Mouse (Mus musculus): ENCODE results near the gene Pdk2.

The Pdk2 gene

DNA sequence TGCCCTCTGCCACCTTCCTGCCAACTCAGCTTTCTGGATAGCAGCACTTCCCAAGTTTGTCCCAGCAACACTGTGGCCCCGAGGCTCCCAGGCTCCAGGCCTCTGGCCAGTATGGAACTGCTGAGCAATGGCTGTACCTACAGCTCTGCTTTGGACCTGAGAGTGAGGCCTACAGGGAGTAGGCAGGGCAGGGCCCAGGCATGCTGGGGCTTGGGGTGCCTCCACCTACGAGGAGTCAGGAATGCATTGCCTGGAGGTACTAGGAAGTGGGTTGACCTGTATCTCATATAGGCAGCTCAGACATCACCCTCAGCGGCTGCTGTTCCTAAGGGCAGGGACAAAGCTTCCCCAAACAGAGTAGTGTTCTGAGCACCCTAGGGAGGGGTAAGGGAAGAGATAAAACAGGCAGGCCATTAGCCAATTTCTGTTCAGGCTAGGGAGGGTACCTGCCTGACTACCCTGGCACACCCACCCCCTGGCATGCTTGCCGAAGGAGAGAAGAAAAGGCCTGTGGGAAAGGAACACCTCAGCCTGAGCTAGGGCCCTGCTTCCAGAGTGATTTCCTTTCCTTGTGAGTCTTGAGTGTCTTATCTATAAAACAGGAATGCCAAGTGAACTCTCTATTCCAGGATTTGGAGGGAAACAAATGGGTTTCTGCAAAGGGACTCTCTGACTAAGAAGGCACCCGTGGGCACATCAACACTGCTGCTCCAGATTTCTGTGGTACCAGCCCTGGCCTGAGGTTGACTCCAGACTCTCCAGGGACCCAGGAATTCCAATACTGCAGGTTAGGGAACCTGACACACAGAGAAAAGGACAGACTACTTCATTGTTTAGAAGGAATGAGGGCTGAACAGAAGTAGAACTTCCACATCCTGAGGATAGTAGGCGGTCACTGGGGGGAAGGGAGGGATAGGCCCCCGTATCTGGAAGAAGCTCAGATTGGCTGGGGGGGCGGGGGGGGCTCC lies 29.3 kb upstream of the Pdk2 start:
- peak in 1 of 2 experiments; percentile 63 for DNase-seq (ENCODE audit: low spot score in 2 of 2)

DNA sequence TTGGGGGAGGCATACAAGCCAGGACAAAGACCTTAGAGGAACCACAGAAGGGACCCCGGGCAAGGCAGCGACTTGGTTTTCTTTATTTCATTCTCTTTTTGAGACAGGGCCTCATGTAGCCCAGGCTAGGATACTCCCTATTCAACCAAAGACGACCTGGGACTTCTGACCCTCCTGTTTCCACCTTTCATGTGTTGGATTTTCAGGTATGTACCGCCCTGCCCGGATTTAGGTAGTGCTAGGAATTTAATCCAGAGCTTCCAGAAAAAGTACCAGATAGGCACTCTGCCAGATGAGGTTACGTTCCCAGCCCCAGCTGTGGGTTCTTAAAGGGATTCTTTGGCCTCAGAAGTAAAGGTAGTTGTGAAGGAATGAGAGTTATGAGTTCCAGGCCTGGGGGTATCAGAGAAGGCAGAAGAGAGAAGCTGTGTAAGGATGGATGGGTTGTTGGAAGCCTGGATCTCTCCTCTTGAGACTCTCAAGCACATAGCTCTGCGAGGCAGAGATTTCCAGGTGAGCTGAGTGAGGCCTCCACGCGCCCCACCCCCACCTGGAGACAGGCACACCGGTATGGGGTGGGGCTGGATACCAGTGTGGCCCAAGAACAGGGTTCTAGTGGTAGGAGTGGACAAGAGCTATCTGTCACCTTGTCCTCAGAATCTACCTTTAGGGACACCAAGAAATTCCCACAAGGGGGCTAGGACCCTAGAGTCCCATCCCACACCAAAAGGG lies 28.2 kb upstream of the Pdk2 start:
- no peak for DNase-seq (ENCODE audit: low spot score in 2 of 2)

DNA sequence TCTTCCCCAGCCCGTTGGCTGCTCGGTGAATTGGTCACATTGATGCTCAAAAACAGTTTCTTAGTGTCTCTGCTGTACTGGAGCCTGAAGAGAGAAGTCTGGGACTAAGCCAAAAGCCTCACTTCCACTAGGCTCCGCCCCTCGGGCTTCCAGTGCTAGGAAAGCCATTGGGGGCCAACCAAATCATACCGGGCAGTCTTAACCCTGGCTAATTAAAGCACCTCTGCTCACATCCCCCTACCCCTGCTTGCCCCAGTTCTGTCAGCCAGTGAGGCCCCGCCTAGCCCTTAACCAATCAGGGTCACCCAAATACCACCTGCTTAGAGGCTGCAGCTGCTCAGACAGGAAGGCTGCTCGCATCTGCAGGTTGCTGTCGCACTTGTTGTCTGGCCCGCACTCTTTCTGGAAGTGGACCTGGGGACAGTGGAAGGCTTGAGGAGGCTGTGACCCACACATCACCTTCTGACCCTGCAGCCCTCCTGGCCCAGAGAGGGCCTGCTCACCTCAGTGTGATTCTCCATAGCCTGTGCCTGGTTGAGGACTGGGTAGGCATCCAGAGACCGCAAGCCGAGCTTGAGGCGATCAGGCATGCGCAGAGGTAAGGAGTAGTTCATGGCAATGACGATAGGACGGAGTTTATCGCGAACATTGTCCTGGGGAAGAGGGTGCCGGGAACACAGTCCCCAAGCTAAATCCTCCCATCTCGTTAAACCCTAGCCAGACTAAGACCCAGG lies 15.8 kb upstream of the Pdk2 start:
- no peak for DNase-seq (ENCODE audit: low spot score in 2 of 2)

DNA sequence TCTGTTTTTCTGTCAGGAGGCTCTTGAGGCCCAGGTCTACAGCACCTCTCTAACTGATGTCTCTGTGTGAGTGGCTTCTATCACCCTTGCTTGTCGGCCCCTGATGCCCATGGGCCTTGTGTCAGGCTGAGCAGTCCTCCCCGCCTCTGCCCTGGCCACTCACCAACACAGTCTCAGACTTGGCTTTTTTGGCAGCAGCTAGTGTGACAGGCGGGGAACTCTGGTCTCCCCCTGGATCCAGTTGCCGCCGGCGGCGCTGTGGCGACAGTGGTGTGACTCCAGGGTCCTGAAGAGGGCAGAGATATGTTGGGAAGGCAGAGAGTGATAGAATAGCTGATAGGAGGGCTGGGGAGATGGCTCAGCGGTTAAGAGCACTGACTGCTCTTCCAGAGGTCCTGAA lies 11.9 kb upstream of the Pdk2 start:
- no peak for DNase-seq (ENCODE audit: low spot score in 2 of 2)

DNA sequence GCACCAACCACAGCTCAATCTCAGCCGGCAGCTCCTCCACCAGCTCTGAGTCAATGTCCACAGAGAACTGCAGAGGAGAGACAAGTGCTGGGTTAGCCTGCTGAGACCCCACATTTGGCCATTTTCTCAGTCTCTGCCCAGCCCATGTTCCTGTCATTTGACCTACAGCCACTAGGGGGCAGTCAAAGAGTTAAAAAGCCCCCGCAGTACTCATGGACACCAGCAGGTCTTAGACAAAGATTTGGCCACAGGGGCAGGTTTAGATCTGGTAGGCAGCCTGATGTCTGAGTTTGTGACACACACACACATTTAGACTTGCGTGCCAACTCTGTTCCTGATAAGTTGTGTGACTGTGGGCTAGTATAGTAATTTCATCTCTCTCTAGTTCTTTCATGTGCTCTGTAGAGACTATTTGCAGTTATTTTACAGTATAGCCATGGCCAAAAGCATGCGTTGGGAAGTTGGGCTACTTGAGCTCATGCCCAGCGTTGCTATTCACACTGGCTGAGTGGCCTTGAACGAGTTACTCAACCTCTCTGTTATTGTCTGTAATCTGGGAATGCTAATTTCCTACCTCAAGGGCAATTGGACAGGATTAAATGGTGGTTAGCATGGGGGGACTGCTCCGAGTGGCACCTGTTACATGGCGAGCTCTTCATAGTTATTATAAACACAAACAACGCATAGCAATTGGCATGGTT lies 6.0 kb upstream of the Pdk2 start:
- DNase-seq (ENCODE audit: low spot score in 2 of 2) = no peak

DNA sequence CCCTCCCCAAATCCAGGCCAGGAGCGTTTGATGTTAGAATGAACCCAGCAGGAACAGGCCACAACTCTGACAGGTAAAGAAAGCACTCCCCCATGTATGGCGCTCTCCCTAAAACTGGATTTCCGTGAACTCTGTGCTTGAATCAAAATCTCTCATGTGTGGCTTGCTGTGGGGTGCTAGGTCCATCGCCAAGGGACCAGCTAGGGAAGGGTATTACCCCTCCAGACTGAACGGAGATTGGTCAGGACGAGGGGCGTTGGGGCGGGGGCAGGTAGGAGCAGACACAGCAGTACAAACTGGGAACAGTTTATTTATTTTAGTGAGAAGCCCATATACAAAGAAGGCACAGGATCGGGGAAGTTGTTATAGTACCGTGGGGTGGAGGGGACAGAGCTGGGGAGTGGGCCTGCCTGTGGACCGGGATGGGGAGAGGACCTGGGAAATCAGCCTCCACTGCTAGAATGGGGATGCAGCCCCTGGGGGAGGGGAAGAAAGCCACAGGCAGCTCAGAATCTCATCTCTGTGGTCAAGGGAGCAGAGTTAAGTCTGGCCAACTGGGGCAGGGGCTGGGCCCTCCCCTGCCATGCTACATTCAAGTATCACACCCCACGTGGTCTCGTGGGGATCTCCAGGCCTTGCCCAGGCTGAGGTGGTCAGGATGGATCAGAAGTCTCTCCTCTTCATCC lies 3.2 kb upstream of the Pdk2 start:
- DNase-seq (ENCODE audit: low spot score in 2 of 2) = no peak

DNA sequence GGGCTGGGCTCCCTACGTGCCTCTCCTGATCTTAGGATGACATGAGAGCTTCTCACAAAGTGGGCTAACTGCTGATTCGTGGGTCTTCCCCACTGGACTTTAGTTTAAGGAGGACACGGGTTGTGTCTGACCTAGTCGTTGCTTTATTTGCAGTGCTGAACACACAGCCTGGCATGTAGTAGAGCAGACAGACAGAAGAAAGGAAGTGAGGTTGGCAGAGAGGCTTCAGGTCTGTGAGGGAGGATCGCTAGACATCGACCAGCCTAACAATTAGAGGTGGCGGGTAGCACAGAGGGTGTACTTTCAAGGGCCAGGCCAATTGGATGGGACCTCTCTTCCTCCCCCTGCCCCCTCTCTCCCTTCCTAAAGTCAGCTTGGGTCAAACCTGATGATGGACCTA lies 2.5 kb upstream of the Pdk2 start:
- no peak for DNase-seq (ENCODE audit: low spot score in 2 of 2)

DNA sequence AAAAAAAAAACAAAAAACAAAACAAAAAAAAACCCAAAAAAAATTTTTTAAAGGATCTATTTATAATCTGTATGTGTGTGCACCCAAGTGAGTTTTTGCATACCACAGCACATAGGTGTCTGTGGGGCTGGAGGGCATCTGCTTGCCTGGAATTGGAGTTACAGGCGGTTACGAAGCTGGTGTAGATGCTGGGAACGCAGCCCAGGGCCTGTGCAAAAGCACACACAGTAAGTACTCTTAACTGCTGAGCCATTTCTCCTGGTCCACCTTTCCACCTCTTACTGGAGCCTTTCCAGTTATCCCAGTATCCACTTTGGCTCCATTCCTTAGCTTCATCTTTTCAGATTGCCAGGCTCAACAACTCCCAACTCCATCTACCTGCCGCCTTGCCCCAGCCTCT lies 1.9 kb upstream of the Pdk2 start:
- no peak for DNase-seq (ENCODE audit: low spot score in 2 of 2)

DNA sequence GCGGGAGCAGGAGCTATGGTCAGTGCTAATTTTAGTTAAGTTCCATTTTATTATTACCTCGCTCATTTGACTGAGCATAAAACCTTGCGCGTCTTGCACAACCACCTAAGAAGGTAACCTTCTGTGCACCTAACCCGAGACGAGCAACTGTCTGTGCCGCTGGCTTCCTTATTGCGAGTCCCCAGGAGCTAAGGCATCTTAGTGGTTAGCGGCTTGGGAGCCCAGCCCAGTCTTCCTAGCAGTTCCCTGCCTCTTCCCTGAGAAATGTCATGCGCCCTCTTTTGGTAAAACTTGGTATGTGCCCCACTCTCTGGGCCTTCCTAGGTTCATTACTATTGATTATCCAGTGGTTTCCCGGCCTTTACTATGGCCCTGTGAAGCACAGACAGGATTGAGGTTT lies 942 bp upstream of the Pdk2 start:
- DNase-seq (ENCODE audit: low spot score in 2 of 2) = peak; percentile 63 to 70

DNA sequence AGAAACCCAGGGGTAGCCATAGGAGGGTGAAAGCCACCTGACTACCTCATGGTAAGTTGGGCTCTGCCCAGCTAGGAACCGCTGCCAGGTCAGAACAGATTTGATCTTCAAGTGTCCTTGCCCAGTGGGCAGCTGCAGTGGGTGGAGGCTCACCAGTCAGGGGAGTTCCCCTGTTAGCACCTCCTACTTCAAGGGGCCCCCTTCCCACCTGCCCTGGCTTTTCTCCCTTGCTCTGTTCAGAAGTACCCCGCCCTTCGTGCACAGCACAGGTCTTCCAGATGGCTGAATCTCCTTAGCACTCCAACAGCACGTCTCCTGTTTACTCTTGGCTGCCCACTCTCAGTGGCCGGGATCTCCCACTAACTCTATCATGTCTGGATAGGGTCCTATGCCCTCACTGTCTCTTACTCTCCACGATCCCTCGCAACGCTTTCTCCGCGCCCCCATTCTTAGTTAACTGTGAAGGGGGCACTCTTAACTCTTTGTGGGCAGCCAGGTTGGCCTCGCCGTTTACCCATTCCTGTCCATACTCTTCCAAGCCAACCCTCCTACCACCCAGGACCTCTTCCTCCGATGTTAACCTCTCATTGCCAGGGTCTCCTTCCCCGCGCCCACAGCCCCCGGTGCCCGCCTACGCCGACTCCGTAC lies 539 bp downstream of the Pdk2 start:
- peak; percentile 37 to 42 for DNase-seq (ENCODE audit: low spot score in 2 of 2)

DNA sequence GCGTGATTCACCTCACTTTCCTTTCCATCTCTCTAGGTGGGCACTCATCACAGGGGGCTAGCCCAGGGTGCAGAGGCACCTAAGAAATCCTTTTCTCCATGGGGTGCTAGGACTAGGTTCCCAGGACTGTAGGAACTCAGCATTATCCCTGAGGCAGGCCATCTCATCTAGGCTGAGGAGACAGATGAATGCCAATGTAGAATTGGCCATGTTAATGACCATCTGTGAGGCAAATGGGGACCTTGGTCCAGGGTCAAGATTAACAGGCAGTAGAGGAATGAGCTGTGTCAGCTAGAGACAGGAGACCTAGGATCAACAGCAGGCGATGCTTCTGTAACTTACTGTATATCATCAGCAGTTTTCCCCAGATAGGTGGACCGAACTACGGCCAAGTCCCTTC lies 1.4 kb downstream of the Pdk2 start:
- no peak for DNase-seq (ENCODE audit: low spot score in 2 of 2)

DNA sequence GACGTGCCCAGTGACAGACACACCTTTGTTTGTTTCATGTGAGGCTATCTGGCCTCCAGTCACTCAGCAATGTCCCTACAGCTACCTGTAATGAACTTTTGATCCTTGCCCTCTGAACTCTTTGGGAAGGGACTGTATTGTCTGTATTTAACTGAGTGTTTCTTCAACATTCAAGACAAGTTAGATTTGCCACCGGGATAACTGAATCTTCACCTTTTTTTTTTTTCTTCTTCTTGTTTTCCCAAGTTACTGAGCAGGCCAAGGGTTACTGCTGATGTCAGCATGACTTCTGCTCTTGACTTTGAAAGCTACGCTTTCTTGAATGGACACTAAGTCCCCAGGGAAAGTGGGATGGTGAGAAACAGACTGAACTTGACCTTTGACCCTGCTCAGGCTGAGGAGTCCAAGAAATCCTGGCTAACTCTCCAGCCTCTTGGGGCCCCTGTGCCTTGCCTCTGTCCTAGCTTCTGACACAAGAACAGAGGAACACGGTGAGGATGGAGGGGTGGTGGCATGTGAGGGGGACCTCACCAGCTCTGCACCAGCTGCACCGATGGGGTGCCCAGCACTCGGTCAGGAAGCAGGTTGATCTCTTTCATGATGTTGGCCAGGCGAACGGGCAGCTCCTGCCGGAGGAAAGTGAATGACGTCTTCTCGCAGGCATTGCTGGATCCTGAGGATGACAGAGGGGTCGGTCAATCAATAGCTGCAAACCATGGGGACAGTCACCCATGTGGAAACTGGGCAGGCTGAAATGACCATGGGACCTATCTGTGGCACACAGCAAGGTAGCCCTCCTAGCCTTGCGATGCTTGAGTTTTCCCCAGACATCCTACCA lies 2.1 kb downstream of the Pdk2 start:
- no peak for DNase-seq (ENCODE audit: low spot score in 2 of 2)

DNA sequence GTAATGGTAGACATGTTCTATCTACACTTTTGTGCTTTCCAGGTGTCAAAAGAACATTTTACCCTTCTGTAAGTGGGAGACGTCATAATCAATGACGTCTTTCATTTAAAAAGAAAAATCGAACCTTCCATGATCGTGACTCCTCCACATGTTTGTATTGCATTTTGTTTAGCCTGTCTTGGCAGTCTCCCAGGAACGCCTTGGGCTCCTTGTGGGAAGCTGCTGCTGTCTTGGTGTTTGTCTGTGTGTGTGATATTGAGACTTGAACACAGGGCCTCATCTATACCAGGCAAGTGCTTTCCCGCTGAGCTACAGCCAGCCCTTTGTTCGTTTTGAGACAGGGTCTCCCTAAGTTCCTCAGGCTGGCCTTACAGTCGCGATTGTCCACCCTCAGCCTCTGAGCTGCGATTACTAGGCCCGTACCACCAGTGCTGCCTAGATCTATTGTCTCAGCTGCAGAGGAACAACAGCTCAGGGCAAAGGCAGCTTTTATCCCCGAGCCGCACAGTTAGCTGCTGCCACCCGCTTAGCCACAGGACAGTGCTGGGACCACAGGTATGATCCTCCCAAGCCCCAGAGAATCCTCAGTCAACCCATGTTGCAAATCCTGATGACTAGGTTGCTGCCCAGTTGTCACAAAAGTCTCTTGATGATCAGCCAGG lies 2.9 kb downstream of the Pdk2 start:
- no peak for DNase-seq (ENCODE audit: low spot score in 2 of 2)

DNA sequence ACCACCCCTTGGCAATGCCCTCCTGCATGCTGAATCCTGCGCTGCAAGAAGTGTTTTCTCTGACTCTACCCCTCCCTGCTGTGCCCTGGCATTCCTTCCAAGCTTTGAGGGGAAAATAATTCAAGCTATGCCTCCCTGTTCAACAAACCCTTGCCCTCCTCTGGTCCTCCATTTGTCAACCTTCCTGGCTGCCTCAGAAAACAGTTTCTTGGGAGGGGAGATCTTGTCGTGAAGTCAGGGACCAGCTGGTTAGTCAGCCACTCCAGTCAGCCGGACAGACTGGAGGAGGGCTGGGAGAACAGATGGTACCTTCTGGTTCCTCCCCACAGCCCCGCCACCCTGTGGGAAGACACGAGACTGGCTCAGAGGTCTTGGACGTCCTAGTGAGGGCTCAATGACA lies 3.8 kb downstream of the Pdk2 start:
- no peak for DNase-seq (ENCODE audit: low spot score in 2 of 2)

DNA sequence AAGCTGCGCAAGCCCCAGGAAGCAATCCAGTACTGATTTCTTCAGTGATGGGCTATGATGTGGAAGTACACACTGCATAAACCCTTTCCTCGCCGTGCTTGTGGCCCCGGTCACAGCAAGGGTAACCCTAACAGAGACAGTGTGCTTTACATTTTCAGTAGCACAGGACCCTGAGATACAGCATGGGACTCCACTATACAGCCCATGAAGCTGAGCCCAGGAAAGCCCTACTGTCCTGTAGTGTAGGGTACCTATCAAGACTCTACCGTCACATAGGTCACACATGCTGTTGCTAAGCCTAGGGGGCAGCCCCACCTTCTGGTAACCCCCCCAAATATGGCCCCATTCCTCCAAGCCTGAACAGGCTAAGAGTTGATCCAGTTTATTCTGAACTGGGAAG lies 4.6 kb downstream of the Pdk2 start:
- DNase-seq (ENCODE audit: low spot score in 2 of 2) = no peak

DNA sequence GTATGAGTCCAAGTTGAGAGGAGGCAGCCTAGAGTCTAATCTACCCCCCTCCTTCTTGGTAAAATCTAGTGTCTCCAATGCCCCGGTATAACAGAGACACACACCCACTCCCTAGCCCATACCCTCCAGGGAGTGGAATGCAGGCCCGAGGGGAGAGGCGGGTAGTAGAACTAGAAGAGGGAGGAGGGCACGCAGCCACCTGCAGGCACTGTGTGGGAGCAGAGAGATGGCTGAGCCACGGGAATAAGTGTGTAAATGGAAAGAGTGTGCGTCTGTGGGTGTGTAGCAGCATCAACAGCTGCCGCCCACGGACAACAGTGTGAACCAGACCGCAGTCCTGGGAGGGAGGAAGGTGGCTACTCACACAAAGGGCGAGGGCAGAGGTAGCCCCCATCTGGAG lies 6.3 kb downstream of the Pdk2 start:
- no peak for DNase-seq (ENCODE audit: low spot score in 2 of 2)

DNA sequence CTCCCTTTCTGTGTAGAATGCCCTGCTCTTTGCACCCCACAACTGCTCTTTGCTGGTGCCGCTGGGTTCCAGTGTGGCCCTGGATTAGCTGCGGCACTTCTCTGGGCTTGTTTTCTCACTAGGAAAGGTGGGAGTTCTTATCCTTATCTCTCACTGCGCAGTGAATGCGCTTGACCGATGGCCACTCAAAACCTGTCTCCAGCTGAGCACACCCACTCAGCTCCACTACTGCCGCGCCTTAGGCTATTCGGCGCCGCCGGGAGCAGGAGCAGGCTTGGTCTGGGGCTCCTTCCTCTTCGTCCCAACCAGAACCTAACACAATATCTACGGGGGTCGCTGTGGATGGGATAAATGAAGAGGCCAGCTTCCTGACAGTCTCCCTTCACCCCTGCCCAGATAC lies 7.5 kb downstream of the Pdk2 start:
- DNase-seq (ENCODE audit: low spot score in 2 of 2) = no peak

DNA sequence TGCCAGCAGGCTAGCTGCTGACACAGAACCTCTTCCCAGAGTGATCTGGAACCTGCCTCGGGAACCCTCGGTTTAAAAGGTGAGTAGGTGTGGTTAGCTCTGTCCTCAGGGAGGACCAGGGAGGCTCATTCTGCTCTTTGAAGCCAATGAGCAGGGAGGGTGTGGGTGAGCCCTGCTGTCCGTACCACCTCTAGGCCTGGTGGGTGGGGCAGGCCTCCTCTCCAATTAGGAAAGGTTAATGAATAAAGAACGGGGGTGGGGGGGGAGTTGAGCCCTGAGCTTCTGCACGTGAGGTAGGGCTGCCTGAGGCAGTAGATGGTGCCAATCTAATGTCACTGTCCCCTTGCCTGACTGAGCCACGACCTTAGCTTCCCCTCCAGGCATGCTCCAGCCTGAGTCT lies 8.2 kb downstream of the Pdk2 start:
- no peak for DNase-seq (ENCODE audit: low spot score in 2 of 2)

DNA sequence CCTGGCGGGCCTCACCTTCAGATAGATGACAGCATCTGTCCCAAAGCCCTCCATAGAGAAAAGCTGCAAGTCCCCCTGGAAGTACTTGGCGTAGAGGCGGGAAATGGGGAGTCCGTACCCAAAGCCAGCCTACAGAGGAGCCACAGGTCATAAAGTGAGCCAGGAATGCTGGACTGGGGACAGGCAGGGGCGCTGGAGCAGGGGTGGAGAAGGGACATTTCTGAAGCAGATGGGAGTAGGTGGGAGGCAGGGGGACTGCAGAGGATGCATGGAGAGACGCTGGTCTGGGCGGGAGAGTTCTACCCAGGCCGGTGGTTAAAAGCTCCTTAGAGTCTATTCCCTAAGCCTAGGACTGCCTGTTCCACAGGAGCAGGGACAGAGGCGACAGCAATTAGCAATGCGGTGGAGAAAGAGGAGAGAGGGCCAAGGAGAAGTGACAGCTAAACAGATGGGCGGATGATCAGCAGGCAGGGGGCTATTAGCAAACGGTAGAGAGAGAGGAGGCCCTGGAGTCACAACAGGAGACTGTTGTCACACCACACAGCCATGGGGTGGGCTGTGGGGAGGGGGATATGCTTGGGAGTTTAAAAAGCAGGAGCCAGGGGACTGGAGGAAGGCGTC lies 13.2 kb downstream of the Pdk2 start:
- DNase-seq (ENCODE audit: low spot score in 2 of 2) = no peak

Data from urinary bladder, adult 18-20 months (tissue).